Mouse (Mus musculus): ENCODE measurements around the gene Lrrc9. TPM values are rescaled to one million over a fixed set of nuclear protein-coding genes. Genes with fewer than 3 reads are reported as not detected.

Lrrc9 gene
- 5.0 TPM in 2 replicates for polyA plus RNA-seq (2014; fragmentation: Nextera tagmentation; extraction: Ambion mirVana)

DNA sequence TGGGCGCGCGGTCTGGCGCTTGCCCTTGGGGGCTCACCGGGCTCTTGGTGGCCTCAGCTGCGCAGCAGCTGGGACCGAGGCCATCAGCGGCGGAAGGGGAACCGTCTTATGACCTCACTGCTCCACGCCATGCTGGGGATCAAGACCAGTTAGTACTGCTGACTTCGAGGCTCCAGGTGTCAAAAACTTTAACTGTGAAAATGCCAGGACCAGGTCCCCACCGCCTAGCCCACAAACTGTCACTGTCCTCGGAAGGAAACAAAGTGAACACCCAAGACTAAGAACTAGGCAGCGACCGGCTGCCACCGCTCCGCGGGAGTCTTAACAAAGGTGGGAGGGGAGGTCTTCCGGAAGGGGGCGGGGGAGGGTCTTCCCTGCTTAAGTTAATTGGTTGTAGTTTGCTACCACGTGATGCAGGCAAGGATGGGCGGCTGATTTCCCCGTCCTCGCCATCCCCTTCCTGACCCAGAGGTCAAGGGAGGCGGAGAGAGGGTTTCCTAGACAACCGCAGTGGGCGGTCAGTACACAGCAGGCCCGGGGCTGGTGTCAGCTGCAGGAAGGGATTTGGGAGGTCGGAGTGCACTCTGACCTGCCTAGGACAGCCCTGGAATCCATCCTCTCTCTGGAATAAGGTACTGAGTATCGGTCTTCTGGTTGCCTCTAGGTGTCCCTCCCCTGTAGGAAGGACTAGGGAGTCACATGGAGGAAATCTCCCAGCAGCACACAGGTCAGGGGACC is at the start of gene Lrrc9:
Gene Lrrc9, plus strand, starts transcription at position 28 of the 738 bp plus-strand sequence.
- no peaks in the 10 kb centered on the region for H3K36me3 ChIP-seq (ENCODE audit: control insufficient read depth, insufficient read depth, low read length)
- peak within 1 kb of the TSS; percentile 59 for H3K9ac ChIP-seq (replicated peaks; ENCODE audit: low read length)
- H3K4me1 ChIP-seq (ENCODE audit: control insufficient read depth, insufficient read depth, low read length), result peaks cover 19% of the 10 kb centered on the region; the same call in 1 of the 2 replicates
- H3K9me3 ChIP-seq (ENCODE audit: control insufficient read depth, low read length), result no peaks in the 10 kb centered on the region
- no peaks in the 10 kb centered on the region for H3K27me3 ChIP-seq (ENCODE audit: control insufficient read depth, insufficient read depth, low read length)
- peak within 1 kb of the TSS; percentile 88 for H3K4me2 ChIP-seq (ENCODE audit: low read length)
- H3K4me3 ChIP-seq (replicated peaks; ENCODE audit: low read depth, low read length), result peak within 1 kb of the TSS; percentile 45
- peak; percentile 83 for ATAC-seq (ENCODE audit: low FRiP score, low TSS enrichment)
- peak; percentile 86 for DNase-seq
- peak within 1 kb of the TSS; percentile 52 for H3K27ac ChIP-seq (replicated peaks; ENCODE audit: low read depth, low read length)
- under 1% methylated on average over 31 of the region's 31 CpGs for WGBS

DNA sequence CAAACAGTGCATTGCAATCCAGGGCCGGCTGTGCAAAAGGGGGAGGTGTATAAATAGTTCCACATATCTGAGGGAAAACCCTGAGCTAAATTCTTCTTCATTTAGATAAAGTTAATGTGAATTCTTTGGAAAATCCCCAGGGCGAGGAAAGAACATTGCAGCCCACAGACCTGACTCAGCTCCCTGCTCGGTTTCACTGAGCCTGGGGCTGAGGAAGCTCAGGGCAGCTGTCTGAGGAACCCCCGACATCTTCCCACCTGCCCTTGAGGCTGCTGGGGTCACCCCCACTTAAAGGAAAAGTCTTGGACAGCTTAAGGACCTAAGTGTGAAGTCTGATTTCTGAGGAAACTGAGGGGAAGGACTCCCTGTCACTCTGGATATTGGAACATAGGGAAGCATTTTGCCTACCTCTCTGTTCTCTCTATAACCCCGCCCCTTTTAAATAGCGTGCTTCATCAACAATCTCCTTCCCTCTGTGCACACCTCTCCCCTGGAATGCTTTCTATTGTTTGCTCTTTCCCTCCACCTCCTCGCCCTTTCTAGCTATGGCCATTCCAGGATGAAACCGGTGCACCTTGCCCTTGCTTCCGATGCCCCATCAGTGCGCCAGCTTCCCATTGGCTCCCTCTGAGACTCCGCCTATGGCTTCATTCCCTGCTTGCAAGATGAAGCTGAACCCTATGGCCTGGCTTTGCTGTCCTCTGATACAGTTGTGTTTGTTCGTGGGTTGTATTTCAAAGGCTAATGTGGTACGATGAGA is 48.4 kb upstream of the Lrrc9 start:
- Histone ChIP-seq H3K9ac (replicated peaks; ENCODE audit: low read length) (no peak overlapping the region), H3K4me2 (ENCODE audit: low read length) (no peak overlapping the region), H3K27ac (replicated peaks; ENCODE audit: low read depth, low read length) (no peak overlapping the region), H3K9me3 (ENCODE audit: control insufficient read depth, low read length) (no peaks in the 10 kb centered on the region), H3K27me3 (ENCODE audit: control insufficient read depth, insufficient read depth, low read length) (no peaks in the 10 kb centered on the region), H3K36me3 (ENCODE audit: control insufficient read depth, insufficient read depth, low read length) (no peaks in the 10 kb centered on the region), H3K4me1 (ENCODE audit: control insufficient read depth, insufficient read depth, low read length) (no peaks in the 10 kb centered on the region), H3K4me3 (replicated peaks; ENCODE audit: low read depth, low read length) (no peak overlapping the region)
- no peak for DNase-seq
- 54% methylated on average over 13 of the region's 13 CpGs for WGBS
- no peak for ATAC-seq (ENCODE audit: low FRiP score, low TSS enrichment)

DNA sequence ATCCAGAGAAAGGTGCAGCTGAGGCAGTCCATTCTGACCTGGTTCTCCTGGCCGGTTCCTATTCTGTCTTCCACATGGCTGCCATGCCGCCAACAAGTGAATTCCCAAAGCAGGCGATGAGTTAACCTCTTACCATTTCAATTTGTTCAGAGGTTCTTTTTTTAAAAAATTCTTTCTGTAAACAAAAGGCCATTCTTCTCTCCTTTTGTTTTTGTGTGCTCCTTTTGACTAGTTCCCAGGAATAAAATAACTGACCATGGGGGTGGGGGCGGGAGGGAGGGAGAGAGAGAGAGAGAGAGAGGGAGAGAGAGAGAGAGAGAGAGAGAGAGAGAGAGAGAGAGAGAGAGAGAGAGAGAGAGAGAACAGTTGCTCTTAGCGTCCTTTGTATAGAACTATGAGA is 36.6 kb upstream of the Lrrc9 start:
- Histone ChIP-seq H3K9me3 (ENCODE audit: control insufficient read depth, low read length) (no peaks in the 10 kb centered on the region), H3K4me1 (ENCODE audit: control insufficient read depth, insufficient read depth, low read length) (peaks cover 14% of the 10 kb centered on the region), H3K4me3 (replicated peaks; ENCODE audit: low read depth, low read length) (no peak overlapping the region), H3K4me2 (ENCODE audit: low read length) (no peak overlapping the region), H3K27ac (replicated peaks; ENCODE audit: low read depth, low read length) (no peak overlapping the region), H3K36me3 (ENCODE audit: control insufficient read depth, insufficient read depth, low read length) (no peaks in the 10 kb centered on the region), H3K27me3 (ENCODE audit: control insufficient read depth, insufficient read depth, low read length) (no peaks in the 10 kb centered on the region), H3K9ac (replicated peaks; ENCODE audit: low read length) (no peak overlapping the region)
- WGBS, result 30% methylated on average over 5 of the region's 5 CpGs
- ATAC-seq (ENCODE audit: low FRiP score, low TSS enrichment) (no peak), DNase-seq (no peak)

GRCm38 (mm10) chr12:72407146-72407545 is 34.5 kb upstream of the Lrrc9 start:
- no peaks in the 10 kb centered on the region for H3K27me3 ChIP-seq (ENCODE audit: control insufficient read depth, insufficient read depth, low read length)
- peak; percentile 44; the same call in 1 of the 2 replicates for ATAC-seq (ENCODE audit: low FRiP score, low TSS enrichment)
- H3K9ac ChIP-seq (replicated peaks; ENCODE audit: low read length), result peak overlapping the region; percentile 92
- H3K9me3 ChIP-seq (ENCODE audit: control insufficient read depth, low read length), result no peaks in the 10 kb centered on the region
- peak overlapping the region; percentile 88 for H3K4me3 ChIP-seq (replicated peaks; ENCODE audit: low read depth, low read length)
- peaks cover 14% of the 10 kb centered on the region for H3K4me1 ChIP-seq (ENCODE audit: control insufficient read depth, insufficient read depth, low read length)
- no peaks in the 10 kb centered on the region for H3K36me3 ChIP-seq (ENCODE audit: control insufficient read depth, insufficient read depth, low read length)
- peak; percentile 67 for DNase-seq
- H3K27ac ChIP-seq (replicated peaks; ENCODE audit: low read depth, low read length), result peak overlapping the region; percentile 89; the same call in 1 of the 2 replicates
- 2% methylated on average over 11 of the region's 11 CpGs for WGBS
- H3K4me2 ChIP-seq (ENCODE audit: low read length), result peak overlapping the region; percentile 58

- peak overlapping the region; percentile 89 for H3K27ac ChIP-seq (replicated peaks; ENCODE audit: low read depth, low read length)
- H3K4me2 ChIP-seq (ENCODE audit: low read length), result peak overlapping the region; percentile 58
- no peaks in the 10 kb centered on the region for H3K9me3 ChIP-seq (ENCODE audit: control insufficient read depth, low read length)
- peak overlapping the region; percentile 88 for H3K4me3 ChIP-seq (replicated peaks; ENCODE audit: low read depth, low read length)
- peaks cover 14% of the 10 kb centered on the region for H3K4me1 ChIP-seq (ENCODE audit: control insufficient read depth, insufficient read depth, low read length)
- WGBS, result under 1% methylated on average over 17 of the region's 17 CpGs
- peak; percentile 49; the same call in 1 of the 2 replicates for ATAC-seq (ENCODE audit: low FRiP score, low TSS enrichment)
- no peaks in the 10 kb centered on the region for H3K36me3 ChIP-seq (ENCODE audit: control insufficient read depth, insufficient read depth, low read length)
- peak overlapping the region; percentile 92 for H3K9ac ChIP-seq (replicated peaks; ENCODE audit: low read length)
- no peaks in the 10 kb centered on the region for H3K27me3 ChIP-seq (ENCODE audit: control insufficient read depth, insufficient read depth, low read length)
- peak; percentile 65 for DNase-seq
Observed at GRCm38 (mm10) chr12:72407721-72408110, 34.0 kb upstream of the Lrrc9 start.

- Histone ChIP-seq H3K9me3 (ENCODE audit: control insufficient read depth, low read length) (no peaks in the 10 kb centered on the region), H3K4me1 (ENCODE audit: control insufficient read depth, insufficient read depth, low read length) (peaks cover 14% of the 10 kb centered on the region), H3K4me3 (replicated peaks; ENCODE audit: low read depth, low read length) (peak overlapping the region; percentile 88), H3K4me2 (ENCODE audit: low read length) (peak overlapping the region; percentile 58), H3K27ac (replicated peaks; ENCODE audit: low read depth, low read length) (peak overlapping the region; percentile 89), H3K9ac (replicated peaks; ENCODE audit: low read length) (peak overlapping the region; percentile 92), H3K36me3 (ENCODE audit: control insufficient read depth, insufficient read depth, low read length) (no peaks in the 10 kb centered on the region), H3K27me3 (ENCODE audit: control insufficient read depth, insufficient read depth, low read length) (no peaks in the 10 kb centered on the region)
- ATAC-seq (ENCODE audit: low FRiP score, low TSS enrichment) (peak; percentile 84), DNase-seq (peak; percentile 86)
- WGBS, result under 1% methylated on average over 63 of the region's 63 CpGs
Observed at GRCm38 (mm10) chr12:72408111-72408891, 33.4 kb upstream of the Lrrc9 start.

DNA sequence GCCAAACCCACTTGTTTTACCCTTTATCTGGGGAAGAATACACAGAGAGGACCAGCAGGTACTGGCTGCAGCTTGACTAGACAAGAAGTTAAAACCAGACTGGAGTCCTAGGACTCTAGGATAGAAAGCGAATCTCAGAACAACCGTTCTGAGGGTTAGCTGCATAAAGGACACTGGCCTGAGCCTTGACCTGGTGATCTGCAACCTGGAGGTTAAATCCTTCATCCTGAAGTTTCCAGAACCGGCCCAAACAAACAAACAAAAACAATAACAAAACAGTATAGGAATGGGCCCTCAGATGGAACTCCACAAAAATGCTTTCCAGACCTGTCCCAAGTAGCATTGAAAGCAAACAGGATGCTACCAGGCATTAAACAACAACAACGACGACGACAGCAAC is 32.7 kb upstream of the Lrrc9 start, which contains the start of gene Rtn1:
Gene Rtn1, minus strand, starts transcription at position 101 of the 400 bp plus-strand sequence.
- Histone ChIP-seq H3K9ac (replicated peaks; ENCODE audit: low read length) (peak within 1 kb of the TSS; percentile 92), H3K27ac (replicated peaks; ENCODE audit: low read depth, low read length) (peak within 1 kb of the TSS; percentile 89), H3K36me3 (ENCODE audit: control insufficient read depth, insufficient read depth, low read length) (no peaks in the 10 kb centered on the region), H3K4me2 (ENCODE audit: low read length) (peak within 1 kb of the TSS; percentile 58), H3K27me3 (ENCODE audit: control insufficient read depth, insufficient read depth, low read length) (no peaks in the 10 kb centered on the region), H3K4me1 (ENCODE audit: control insufficient read depth, insufficient read depth, low read length) (peaks cover 14% of the 10 kb centered on the region), H3K4me3 (replicated peaks; ENCODE audit: low read depth, low read length) (peak within 1 kb of the TSS; percentile 88), H3K9me3 (ENCODE audit: control insufficient read depth, low read length) (no peaks in the 10 kb centered on the region)
- 30% methylated on average over 6 of the region's 6 CpGs for WGBS
- ATAC-seq (ENCODE audit: low FRiP score, low TSS enrichment), result no peak
- no peak for DNase-seq

GRCm38 (mm10) chr12:72417762-72418161 is 23.9 kb upstream of the Lrrc9 start:
- Histone ChIP-seq H3K36me3 (ENCODE audit: control insufficient read depth, insufficient read depth, low read length) (no peaks in the 10 kb centered on the region), H3K4me3 (replicated peaks; ENCODE audit: low read depth, low read length) (no peak overlapping the region), H3K27ac (replicated peaks; ENCODE audit: low read depth, low read length) (no peak overlapping the region), H3K4me2 (ENCODE audit: low read length) (no peak overlapping the region), H3K9me3 (ENCODE audit: control insufficient read depth, low read length) (no peaks in the 10 kb centered on the region; the same call in 1 of the 2 replicates), H3K4me1 (ENCODE audit: control insufficient read depth, insufficient read depth, low read length) (no peaks in the 10 kb centered on the region), H3K9ac (replicated peaks; ENCODE audit: low read length) (no peak overlapping the region), H3K27me3 (ENCODE audit: control insufficient read depth, insufficient read depth, low read length) (no peaks in the 10 kb centered on the region)
- peak; percentile 65 for DNase-seq
- ATAC-seq (ENCODE audit: low FRiP score, low TSS enrichment), result no peak
- 33% methylated on average over 3 of the region's 3 CpGs for WGBS
